Mouse (Mus musculus) yolk sac, embryonic 10.5 days (tissue): ENCODE results near the gene Rela.
"Not testable (repeated sequence)": the region's sequence is repeated elsewhere in the genome, so short reads cannot be mapped to it uniquely, and the experiment has no call there.

Experiments
- DNase-seq: peaks from one replicate; pipeline ENCODE4 v3.0.0-alpha.2; 2017; ENCODE audit warnings: low spot score

Rela gene

DNA sequence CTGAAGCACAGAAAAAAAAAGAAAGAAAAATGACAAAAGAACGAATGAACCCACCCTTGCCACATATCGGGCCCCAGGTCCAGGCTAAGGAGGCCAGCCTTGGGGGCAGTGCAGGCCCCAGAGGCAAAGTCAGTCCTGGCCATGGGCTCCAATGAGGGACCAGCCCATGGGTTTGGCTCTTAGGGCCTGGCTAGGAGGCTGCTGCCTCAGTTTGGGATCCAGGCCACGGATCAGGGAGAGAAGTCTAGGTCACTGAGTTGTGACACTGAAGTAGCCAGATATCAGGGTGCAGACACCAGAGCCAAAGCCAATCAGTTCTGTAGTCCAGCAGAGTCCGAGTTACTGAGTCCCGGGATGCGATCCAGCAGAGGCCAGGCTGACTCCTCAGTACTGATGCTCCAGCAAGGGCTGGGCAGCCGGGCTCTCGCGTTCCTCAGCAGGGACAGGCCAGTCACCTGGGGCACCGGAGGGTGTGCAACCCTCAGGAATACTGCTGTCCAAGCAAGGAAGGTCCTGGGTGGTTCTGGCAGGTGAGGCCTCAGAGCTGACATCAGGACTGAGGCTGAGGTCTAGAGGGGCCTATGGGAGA is 27.5 kb downstream of the Rela start:
- no peak for DNase-seq

DNA sequence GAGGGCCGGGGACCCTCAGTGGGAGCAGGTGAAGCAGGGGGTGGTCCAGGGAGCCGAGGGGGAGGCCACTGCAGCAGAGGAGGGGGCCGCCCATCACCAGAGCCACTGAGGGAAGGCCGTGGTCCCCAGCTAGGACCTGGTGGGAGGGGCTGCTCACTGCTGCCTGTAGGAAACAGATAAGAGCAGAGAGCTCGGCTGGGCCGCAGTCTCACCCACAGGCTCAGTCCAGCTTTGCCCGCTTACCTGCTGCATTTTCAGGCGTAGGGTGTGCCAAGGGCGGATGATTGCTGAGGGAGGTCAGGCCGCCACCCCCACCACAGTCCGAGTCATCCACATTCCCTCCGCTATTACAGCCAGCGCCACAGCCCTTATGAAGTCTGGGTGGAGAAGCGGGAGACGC is 28.2 kb downstream of the Rela start:
- DNase-seq = peak; percentile 30

DNA sequence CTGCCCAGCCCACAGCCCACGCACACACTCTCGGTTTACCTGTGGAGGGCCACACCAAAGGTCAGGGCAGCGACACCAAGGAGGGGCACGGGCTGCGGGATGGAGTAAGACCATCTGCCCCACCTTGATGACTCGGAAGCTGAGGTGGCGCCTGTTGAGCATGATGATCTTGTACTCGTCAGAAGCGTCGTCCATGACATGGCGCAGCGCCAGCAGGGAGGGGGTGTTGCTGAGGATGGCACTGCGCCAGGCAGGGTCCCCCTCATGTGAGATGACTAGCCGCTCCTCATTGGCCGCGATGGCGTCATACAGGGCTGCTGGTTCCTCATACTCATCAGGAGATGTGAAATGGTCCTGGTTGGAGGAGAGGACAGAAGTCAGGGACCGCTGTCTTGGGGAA is 29.1 kb downstream of the Rela start:
- DNase-seq = no peak

DNA sequence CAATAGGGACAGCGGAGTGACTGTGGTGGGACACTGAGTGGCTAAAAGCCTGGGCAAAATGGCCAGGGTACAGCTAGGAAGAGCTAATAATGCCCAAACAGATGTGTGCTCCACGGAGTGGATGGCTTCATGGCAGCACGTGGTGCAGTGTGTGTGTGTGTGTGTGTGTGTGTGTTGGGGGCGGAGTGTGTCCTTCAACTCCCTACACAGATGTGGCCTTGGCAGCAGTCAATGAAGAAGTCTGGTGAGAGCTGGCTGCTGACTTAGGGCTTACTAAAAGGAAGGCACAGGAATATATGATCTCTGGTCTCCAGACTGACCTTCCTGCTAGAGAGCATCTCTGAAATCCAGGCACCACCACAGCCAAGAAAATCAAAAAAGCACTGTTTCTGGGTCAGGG is 31.1 kb downstream of the Rela start:
- DNase-seq = no peak

DNA sequence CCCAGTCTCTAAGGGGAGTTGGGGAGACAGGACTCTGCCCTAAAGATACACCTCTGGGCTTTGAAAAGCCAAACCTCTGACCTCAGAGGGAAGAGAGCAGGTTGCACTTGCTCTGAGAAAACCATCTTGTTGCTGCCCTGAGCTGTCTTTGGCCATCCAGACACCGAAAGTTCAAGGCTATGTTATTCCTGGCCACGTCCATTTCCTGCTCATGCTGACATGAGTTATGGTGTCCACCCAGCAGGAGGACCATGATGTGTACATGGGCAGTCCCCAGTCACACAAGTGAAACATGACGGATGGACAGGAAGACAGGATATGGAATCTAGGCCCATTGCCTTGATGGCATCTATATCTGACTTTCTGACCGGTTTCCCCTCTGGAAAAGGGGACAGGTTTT is 43.1 kb downstream of the Rela start:
- no peak for DNase-seq

DNA sequence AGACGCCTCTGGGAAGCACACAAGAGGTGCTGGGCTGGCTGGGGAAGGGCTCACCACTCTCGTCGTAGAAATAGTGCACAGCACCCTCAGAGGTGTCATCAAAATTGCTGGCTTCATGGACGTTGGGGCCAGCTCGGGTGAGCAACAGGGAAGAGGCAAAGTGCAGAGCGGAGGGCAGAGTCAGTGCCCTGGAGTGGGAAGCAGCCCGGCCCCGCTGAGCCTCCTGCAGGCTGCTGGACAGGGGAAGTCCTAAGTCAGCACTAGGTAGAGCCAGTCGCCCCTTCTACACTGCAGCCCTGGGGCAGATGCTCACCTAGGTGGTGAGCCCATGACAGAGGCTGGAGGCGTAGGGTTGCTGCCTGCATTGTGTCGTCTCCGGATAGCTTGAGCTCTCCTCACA is 47.0 kb downstream of the Rela start:
- DNase-seq = no peak

DNA sequence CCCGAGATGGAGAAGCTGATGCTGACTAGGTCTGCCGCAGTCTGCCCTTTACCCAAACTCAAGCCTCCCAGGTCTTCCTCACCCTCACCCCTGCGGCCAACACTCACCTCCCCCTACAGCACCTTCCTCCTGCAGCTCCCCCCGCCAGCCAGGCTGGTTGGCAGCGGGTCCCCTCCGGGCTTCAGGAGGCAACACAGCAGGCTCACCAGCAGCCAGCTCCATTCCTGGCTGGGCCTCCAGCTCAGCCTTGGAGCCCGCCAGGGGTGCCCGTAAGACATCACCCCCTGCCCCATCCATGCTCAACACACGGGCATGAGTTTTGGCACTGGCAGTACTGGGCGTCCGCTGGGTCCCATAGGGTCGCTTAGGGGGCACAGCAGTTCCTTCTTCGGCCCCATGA is 47.7 kb downstream of the Rela start:
- DNase-seq = no peak

DNA sequence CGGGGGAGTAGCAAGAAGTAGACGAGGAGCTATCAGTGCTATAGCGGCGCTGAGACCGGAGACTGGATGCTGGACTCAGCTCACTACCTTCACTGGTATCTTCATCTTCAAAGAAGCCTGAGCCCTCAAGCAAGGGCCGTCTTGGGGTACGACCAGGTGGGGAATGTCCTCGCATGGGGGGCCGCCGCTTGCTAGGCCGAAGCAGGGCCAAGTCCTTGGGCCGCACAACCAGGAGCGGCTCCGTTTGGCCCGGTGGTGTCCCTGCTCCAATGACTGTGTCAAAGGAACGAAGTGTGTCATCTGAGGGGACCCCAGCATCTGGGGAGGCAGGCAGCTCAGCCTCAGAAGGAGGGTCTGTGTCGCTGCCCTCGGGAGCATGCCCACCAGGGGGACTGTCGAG is 48.1 kb downstream of the Rela start:
- no peak for DNase-seq

DNA sequence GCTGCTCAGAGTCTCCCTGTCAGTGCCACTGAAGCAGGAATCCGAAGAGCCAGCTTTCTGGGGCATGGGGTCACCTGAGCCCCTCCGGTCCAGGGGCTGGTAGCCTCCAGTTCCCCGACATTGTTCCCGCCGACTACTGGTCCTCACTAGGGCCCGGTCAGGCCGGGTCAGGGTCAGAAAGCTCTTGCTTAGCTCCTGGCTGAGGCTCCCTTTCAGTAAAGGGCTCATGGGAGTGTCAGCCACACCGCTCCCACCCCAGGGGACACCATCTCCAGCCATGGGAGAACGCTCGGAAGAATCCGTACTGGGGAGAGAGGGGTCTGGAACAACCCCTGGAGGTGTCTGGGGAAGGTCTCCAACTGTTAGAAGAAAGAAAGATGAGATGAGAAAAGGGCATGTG is 48.6 kb downstream of the Rela start:
- DNase-seq = no peak

DNA sequence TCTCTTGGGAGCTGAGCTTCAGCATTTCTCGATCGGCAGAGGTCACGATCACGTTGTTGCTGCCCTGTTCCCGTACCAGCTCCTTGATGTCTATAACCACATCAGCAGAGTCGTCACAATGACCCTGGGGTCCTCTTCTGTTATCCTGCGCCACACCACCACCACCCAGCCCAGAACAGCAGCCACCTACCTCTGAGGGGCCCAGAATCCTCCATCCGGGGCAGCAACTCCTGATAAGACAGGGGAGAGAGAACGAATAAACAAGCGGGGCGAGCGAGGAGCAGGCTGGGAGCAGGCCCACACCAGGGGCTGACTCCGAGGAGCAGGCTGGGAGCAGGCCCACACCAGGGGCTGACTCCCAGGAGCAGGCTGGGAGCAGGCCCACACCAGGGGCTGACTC is 49.2 kb downstream of the Rela start:
- DNase-seq = no peak

DNA sequence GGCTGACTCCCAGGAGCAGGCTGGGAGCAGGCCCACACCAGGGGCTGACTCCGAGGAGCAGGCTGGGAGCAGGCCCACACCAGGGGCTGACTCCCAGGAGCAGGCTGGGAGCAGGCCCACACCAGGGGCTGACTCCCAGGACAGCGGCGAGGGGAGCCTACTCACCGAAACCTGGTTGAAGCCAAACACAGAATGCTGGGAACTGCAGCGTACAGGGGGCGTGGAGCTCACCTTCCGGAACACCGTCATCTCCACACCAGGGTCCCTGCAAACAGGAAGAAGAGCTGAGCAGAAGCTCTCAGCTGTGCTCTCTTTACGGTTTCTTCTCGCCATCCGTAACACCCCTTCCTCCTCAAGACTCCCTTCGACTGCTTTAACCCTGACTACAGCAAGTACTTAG is 49.7 kb downstream of the Rela start:
- DNase-seq = not testable (repeated sequence)

DNA sequence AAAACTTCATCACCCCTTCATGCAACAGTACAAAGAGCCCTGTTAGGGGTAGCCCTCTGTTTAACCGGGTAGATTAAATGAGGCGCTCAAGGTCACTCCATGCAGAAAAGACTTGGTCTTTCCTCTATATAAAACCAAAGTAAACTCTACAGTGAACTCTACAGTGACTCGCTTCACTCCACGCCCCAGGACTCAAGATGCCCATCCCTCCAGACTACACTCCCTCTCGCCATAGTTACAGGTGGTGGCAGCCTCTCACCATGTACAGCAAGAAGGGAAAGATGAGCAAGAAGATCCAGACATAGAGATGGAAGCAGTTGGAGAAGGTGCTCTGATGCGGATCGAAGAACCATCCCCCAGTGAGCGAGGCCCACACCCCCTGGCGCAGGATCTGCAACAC is 50.5 kb downstream of the Rela start:
- DNase-seq = no peak

DNA sequence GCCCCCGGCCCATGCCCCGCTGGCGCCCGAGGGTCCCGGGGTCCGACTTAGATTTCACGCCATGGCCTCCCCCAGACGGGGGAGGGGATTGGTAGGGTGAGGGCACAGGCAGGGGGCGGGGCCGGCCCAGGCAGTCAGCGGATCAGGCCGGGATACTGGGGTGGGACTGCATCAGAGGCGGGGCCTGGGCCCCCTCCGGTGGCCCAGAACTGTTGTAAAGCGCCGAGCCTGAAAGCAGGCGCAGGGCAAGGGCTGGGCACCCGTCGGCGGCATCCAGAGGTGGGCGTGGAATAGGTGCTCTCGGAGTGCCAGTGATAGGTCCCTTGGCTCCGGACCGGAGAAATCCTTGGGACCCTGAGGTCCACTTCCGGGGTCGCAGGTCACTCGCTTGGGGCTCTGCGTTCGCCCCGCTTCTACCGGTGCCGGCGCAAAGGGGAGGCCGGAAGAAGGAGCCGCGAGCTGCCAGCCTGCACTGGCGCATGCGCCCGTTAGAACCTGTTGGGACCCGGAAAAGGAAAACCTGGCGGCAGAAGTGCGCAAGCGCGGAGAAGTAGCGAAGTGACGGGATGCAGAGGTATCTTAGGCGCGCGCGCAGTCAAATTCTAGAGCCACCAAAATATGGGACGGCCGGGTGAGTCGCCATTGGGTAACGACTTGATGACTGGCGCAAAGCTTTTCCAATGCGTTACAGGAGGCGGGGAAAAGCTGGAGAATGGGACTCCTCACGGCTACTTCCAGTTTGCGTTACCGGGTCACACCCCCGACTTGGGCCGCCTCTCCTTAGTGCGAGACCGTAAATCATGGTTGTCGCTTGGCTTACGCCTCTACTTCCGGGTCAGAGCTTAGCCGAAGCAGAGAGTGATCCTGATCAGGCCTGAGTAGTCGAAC is 51.2 kb downstream of the Rela start, which contains the start of the genes Map3k11 and Pcnx3:
Gene Map3k11 (plus strand): TSS at position 543 of the 888 bp plus-strand sequence.
Gene Pcnx3 (minus strand): TSS at position 709 of the 888 bp plus-strand sequence.
- peak; percentile 98 for DNase-seq

DNA sequence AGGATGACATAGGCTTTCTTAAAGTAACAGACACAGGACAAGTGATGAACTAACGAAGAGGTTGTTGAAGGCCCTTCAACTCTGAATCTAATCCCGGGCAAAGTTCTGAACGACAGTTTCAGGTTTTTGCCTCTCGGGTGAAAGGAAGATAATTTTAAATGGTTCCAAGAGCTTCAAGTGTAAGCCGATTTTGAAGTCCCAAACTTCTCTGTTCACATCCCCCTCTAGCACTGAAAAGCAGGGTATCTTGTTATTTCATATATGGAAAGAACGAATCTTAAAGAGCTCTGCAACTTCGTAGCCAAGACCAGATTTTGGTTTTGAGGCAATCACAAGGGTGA is 51.8 kb downstream of the Rela start:
- no peak for DNase-seq

DNA sequence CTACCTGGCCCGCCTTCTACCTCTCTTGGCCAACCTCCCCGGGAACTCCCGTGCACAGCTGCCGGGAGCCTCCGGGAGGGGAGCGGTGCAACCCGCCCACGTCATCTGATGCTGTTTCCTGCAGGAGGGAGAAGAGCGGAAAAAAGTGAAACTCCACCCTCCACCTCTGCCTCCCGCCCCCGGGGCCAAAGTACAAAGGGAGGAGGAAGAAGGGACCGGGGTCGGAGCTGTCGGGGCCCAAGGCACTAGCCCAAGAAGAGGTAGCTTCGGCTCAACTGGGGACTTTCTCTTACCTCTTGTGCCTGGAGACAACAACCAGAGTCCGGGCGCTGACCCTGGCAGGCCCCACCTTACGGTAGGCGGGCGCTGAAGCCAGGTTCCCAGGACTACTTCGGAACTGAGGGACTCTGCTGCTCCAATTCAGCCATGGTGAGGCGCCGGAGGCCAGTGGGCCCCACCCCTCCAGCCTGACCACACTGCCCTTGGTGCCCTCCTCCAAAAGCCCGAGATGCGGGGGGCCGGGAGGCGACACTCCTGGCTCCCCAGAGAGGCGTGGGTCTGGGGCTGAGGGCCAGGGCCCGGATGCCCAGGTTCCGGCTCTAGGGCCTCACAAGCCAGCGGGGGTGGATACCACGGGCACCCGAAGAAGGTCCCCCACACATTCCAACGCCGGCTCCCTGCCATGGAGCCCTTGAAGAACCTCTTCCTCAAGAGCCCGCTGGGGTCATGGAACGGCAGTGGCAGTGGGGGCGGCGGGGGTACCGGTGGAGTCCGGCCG is 52.5 kb downstream of the Rela start:
- peak; percentile 95 for DNase-seq

DNA sequence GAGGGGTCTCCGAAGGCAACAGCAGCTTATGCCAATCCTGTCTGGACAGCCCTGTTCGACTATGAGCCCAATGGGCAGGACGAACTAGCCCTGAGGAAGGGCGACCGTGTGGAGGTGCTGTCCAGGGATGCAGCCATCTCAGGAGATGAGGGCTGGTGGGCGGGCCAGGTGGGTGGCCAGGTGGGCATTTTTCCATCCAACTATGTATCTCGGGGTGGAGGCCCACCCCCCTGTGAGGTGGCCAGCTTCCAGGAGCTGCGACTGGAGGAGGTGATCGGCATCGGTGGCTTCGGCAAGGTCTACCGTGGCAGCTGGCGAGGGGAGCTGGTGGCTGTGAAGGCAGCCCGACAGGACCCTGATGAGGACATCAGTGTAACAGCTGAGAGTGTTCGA is 53.1 kb downstream of the Rela start:
- no peak for DNase-seq

DNA sequence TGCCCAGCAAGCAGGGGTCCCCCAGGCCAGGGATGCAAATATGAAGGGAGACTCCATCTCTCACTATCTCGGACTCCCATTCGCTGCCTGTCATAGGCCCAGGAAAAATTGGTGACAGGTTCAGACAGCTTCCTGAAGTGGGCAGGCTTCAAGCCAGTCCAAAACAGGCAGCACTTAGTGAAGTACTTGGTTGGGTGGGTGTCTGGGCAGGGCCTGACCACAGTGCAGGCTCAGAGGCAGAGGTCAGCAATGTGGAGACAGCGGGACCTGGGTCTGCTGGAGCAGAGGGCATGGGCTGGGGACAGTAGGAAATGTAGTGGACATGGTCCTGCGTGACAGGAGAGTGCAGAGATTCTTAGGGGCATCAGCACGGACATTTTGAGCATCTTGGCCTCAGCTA is 54.3 kb downstream of the Rela start:
- DNase-seq = no peak

DNA sequence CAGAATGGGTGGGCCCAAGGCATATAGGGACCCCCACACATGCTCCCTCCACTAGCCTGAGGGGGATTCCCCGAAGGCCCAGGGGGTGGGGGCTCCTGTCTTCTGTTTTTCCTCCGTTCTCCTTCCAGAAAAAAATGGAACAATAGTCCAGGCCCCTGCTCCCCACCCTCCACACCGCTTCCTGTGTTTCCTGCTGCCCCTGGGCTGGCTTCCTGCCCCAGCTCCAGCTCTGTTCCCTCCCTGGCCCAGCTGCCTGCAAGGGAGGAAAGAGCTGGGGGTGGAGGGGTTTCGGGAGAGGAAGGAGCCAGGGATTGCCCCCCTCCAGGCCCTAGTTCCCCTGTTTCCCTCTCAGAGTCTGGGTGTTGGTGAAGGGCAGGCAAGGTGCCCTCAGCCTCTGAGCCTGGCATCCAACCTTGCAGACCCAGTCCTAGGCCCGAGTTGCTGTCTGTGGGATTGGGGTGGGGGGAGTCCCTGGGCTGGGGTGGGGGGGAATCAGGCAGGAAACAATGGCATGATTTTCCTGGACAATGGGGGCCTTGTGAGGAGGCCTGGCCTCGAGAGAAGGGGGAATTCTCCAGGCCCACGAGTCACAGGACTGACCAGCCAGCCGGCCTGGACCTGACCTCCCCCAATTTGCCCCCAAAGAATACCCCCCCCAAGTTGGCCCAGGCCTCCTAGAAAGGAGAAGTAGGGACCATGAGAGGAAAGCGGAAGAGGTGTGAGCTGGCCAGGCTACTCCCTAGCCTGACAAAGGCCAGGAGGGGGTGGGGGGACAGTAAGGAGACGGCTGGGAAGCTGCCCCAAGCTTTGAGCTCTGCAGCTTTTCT is 55.0 kb downstream of the Rela start:
- no peak for DNase-seq

DNA sequence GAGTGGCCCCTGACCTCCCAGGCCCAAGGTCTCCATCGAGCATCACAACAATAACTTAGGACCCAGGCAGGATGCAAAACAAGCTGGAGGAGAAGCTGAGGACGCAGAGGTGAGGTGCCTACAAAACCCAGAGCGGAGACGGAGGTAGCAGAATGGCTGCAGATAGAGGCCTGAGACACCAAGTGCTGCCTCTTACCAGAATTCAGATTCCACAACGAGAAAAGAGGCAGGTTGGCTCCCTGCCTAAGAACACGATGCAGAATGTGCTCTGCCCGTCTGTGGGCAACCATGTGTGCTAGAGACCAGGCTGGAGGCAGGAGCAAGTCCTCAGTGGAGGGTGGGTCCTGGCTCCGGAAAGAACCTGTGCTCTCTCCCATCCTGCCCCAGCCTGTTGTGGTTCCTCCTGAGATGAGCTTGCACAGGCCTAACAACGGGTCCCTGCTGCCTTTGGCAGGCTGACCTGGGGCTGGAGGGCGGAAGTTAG is 55.7 kb downstream of the Rela start:
- DNase-seq = no peak

DNA sequence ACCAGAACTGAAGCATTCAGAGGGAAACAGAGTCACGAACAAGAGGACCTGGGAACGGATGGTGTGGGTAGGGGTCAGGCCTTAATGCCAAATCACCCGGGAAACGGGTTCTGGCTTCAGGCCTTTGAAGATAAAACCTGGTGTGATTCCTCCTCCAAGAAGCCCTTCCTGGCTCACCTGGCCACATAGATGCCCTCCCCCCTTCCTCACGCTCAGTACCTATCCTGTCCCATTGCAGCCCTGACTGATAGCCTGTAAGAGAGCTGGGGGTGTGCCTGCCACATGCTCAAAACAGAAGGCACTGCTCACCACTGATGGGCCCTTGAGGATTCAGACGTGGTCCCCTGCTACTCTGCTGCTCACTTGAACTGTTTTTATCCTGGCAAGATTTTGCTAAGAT is 56.5 kb downstream of the Rela start:
- no peak for DNase-seq

DNA sequence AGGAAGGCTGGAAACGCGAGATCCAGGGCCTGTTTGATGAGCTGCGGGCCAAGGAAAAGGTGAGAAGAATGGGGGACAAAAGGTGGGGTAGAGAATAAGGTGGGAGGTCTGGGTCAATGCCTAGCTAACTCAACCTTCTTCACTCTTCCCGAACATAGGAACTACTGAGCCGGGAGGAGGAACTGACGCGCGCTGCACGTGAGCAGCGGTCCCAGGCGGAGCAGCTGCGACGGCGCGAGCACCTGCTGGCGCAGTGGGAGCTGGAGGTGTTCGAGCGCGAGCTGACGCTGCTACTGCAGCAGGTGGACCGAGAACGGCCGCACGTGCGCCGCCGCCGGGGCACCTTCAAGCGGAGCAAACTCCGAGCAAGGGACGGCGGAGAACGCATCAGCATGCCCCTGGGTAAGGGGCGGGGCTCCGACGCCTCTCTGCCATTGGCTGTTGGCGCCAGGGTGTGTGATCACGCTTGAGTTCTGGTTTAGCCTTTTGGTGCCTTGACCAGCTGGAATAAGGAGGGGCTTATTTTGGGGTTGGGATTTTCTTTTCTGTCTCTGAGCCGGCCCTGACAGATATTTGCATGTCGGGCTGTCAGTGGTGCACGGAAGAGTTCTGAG is 58.7 kb downstream of the Rela start:
- no peak for DNase-seq
